Mouse (Mus musculus) erythroid progenitor cell, adult 5-6 weeks (primary cell): Measurements from ENCODE around the gene Abcc12. TPM values are rescaled to one million over a fixed set of nuclear protein-coding genes. Genes with fewer than 3 reads are reported as not detected.

Experiments
- ATAC-seq: replicated peaks from 2 replicates; pipeline ENCODE4 v1.8.0; 2016; ENCODE audit warnings: moderate number of reproducible peaks, mild to moderate bottlenecking, moderate TSS enrichment, inconsistent platforms; ENCODE audit not compliant: poor library complexity, low FRiP score, severe bottlenecking
- total RNA-seq, 2 experiments: library from RNA; stranded (forward) in 1 of 2; stranded (reverse) in 1 of 2; fragments of 150-400 nt in 1 of 2; fragments of 186-747, 209-891 nt in 1 of 2; gene quantifications; 2 replicates each; pipeline versions ENCODE4 v1.2.3 to v1.2.4; 2015 to 2017; ENCODE audit warnings: low replicate concordance in 2 of 2

Abcc12 gene
- total RNA-seq, 2 experiments from 2014 or later, result not detected

DNA sequence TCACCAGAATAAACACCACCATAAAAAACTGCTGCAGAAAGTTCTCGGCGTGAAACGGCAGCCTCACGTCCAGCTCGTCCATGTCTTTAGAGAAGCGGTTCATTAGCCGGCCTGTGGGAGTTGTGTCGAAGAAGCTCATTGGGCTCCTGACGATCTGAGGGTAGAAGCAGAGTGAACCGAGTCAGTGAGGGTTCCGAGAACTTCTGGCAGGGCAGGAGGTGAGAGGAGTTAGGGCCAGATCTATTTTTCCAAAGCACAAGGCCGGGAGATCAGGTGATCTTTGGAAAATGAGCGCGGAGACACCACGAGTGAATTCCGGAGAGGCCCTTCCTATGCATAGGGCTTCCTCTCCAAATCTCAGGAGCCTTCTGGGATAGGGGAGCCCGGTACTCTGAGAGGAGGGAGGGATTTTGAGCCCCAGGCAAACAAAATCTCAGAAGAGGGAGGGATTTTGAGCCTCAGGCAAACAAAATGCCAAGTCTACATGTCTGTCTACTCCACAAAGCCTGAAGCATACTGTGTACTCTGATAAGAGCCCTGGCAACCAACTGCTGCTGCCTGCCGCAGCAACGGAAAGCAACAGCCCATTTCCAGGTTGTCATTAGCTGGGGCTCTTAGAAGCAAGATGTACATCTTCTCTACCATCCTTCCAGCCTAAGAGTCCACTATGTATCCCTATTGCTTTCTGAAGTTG is 53.0 kb downstream of the Abcc12 start:
- ATAC-seq, result no peak

DNA sequence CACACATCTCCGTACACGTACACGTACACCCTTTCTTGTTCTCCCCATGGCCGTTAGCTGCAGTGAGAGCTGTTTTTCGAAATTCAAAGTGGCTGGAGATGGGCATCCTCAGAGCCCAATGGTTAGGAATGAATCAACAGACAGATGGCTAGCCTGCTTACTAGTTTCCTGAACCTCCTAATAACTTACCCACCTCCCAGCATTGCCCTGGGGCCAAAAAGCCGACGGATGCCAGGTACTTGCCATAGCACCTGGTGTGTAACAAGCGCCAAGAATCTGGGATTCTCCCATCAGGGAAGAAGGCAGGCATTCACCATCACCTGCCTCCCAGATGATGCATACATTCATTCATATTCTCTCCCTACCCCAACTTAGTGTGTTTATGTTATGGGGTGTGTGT is 53.7 kb downstream of the Abcc12 start:
- no peak for ATAC-seq

GRCm38 (mm10) chr8:86514203-86514602 is 66.3 kb downstream of the Abcc12 start:
- no peak for ATAC-seq

DNA sequence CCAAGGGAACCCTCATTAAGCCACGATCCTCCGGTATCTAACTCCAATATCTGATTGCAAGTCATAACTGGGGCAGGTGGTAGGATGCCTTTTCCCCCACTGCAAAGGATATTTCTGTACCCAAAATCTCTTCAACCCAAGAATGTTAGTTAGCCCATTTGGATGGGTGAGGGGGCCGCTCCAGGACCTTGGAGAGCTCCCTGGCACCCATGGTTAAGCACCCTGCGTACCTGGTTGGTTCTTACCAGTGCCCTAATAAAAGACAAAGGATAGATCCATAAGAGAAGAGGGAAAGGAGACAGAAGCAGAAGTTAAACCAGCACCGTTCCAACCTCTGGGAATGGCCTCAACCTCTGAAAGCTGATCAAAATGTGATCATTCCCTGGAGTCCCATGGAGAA is 67.6 kb downstream of the Abcc12 start:
- no peak for ATAC-seq

GRCm38 (mm10) chr8:86512131-86512792 is 68.2 kb downstream of the Abcc12 start:
- no peak for ATAC-seq

GRCm38 (mm10) chr8:86501341-86501740 is 79.1 kb downstream of the Abcc12 start:
- ATAC-seq, result no peak

GRCm38 (mm10) chr8:86495056-86495455 is 85.4 kb downstream of the Abcc12 start:
- no peak for ATAC-seq

DNA sequence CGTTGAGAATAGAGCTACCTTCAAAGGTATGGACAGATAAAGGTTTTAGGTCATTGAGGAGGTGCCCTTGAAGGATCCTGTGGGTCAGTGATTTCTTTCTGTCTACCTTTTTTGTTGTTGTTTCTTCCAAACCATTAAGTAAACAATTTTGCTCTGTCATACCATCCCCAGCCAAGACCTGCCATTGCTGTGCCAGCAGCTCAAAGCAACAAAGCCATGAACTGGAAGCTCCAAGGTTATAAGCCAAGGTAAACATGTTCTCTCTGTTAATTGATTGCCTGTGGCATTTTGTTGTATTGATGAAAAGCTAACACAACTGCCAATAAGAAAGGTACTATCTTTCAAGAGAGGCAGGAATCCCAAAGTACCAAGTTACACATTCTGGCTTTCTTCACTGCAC is 86.6 kb downstream of the Abcc12 start:
- ATAC-seq, result no peak

DNA sequence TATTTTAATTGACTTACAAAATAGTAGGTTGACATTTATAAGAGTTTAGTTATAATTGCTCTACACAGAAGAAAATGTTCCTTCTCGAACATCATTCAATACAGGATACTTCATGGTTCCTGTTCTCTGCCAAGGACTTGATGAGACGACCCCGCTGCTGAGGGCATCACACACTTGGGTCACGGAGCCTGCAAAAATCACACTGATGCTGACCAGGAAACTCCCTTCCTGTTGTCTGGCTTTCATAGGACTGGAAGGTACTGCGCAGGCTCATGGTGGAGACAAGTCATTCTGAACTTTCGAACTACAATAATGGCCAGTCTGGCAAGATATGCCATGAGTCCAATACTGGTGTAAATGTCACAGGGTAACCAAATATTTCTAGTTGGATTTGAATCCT is 95.1 kb downstream of the Abcc12 start:
- ATAC-seq, result no peak

GRCm38 (mm10) chr8:86484244-86484643 is 96.2 kb downstream of the Abcc12 start:
- ATAC-seq, result no peak

DNA sequence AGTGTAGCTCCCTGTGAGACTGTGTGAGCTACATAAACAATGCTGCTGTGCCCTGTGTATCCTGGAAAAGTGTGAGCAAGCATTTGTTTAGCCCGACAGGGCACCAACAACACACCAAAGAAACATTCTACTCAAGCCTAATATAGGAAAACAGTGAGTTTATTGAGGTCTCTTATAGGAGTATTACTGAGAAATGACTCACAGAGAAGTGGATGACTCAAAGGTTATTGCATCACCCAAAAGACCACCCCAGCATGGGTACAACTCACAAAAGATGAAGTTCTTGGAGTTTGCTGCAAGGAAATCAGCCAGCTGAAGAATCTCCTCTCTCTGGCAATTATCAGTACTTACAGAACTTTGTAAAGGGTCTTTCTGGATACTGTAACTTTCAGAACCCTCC is 98.4 kb downstream of the Abcc12 start:
- no peak for ATAC-seq

- no peak for ATAC-seq
These were observed 104.6 kb downstream of the Abcc12 start for GRCm38 (mm10) chr8:86475711-86476438.

GRCm38 (mm10) chr8:86474461-86474860 is 106.0 kb downstream of the Abcc12 start:
- ATAC-seq, result no peak

DNA sequence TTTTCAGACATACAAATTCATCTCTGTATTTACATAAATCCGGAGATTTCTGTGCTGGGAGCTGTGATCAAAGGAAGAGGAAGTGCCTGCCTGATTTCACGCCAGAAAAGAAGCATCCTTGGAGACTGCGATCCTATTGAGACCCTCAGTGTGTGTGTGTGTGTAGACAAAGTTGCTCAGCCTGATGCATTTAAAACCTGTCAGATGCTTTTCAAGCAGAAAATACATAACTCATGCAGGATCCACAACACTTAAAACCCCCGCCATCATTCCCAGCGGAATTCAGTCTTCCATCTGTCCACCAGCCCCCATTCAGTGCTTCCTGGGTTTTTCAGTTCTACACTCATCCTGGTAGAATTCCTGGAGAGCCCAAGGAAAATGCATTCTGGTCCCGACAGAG is 107.4 kb downstream of the Abcc12 start:
- ATAC-seq, result no peak

GRCm38 (mm10) chr8:86470717-86471116 is 109.8 kb downstream of the Abcc12 start:
- ATAC-seq, result no peak

DNA sequence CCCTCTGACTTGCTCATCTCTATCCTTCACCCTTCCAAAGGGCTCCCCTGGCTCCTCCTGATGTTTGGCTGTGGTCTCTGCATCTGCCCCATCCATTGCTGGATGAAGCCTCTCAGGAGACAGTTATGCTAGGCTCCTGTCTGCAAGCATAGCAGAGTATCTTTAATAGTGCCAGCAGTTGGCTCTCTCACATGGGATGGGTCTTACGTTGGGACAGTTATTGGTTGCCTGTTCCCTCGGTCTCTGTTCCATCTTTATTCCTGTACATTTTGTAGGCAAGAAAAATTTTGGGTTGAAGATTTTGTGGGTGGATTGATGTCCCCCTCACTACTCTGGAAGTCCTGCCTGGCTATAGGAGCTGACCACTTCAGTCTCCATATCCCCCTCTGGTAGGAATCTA is 117.3 kb downstream of the Abcc12 start:
- no peak for ATAC-seq

DNA sequence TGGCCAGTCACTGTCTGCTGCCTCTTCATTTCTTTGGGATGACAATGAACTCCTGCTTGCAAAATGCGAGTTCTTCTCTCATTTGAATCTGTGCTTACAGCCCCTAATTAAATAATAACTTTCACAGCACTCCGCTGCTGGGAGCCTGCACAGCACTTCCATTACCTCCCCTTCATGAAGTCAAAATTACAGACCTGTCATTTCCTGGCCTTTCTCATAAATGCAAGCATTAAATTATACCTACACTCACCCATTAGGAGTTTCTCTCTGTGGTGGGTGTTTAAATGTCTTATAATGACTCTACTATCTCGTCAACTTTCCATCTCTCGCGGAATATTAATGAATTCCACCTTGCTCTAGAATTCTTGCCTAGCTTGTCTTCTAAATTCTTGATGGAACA is 120.1 kb downstream of the Abcc12 start:
- no peak for ATAC-seq

- no peak for ATAC-seq
These were observed 126.6 kb downstream of the Abcc12 start for GRCm38 (mm10) chr8:86453697-86454480.

- ATAC-seq, result no peak
These were observed 130.5 kb downstream of the Abcc12 start for GRCm38 (mm10) chr8:86449870-86450515.

- no peak for ATAC-seq
These were observed 135.0 kb downstream of the Abcc12 start for GRCm38 (mm10) chr8:86445516-86445915.
